Mouse (Mus musculus) olfactory bulb, adult 2 months (tissue): Measurements from ENCODE around the gene Negr1.

ENCODE experiments used
- CTCF ChIP-seq: fragments of 200-500 bp; IDR thresholded peaks from 2 replicates; pipeline ENCODE4 v1.5.1; 2012; ENCODE audit warnings: low read depth, mild to moderate bottlenecking, low read length, moderate library complexity; ENCODE audit not compliant: insufficient read depth
- POLR2A ChIP-seq: fragments of 200-500 bp; IDR thresholded peaks from 2 replicates; pipeline ENCODE4 v1.6.1; 2012; ENCODE audit warnings: mild to moderate bottlenecking, low read depth, low read length, moderate library complexity; ENCODE audit not compliant: insufficient read depth

- TF ChIP-seq CTCF (no peak), POLR2A (no peak)
Measured at GRCm38 (mm10) chr3:156976816-156977215, 415.2 kb downstream of the Negr1 start.
